10 mouse cellular contexts compared by ENCODE assay signal in genomic region chr1:182764541-182765281, GRCm38 (mm10). TPM values are rescaled to one million over a fixed set of nuclear protein-coding genes. Genes with fewer than 3 reads are reported as not detected.
DNase-seq lines count a peak whose midpoint lies in the region; ATAC-seq lines count a peak whose summit lies in the region.
"Had no signal": no experiment of that assay in that cellular context is flagged by ENCODE, and none has a peak within 500 bp of the region (broad histone marks: within the 10 kb centered on the region; RNA-seq: fewer than 3 reads in every experiment).

No protein-coding gene starts in this region.

- peak; percentile 80 for ATAC-seq in kidney, embryonic 14.5 days (ENCODE audit: low FRiP score, low TSS enrichment)
- ATAC-seq in cerebellum, adult (ENCODE audit: insufficient number of reproducible peaks, low FRiP score, low TSS enrichment) = peak; percentile 33
- peak; percentile 65 for ATAC-seq in forebrain, embryonic 14.5 days
- peak; percentile 80 for ATAC-seq in midbrain, embryonic 11.5 days (ENCODE audit: low FRiP score)

- H3K4me2 ChIP-seq in kidney, embryonic 14.5 days (replicated peaks; ENCODE audit: low read depth, low read length) = peak overlapping the region; percentile 87
- peak overlapping the region; percentile 90 for H3K4me2 ChIP-seq in forebrain, embryonic 14.5 days (ENCODE audit: low read length)
- H3K4me2 ChIP-seq in midbrain, embryonic 11.5 days = peak overlapping the region; percentile 93

- H3K27me3 ChIP-seq in kidney, embryonic 14.5 days (ENCODE audit: control insufficient read depth, insufficient read depth, low read length) = no peaks in the 10 kb centered on the region
- 0 out of 2 replicates have a peak, but pooled peaks cover 3% of the 10 kb centered on the region for H3K27me3 ChIP-seq in forebrain, embryonic 14.5 days (replicated peaks; ENCODE audit: control insufficient read depth, insufficient read depth, low read length)
- H3K27me3 ChIP-seq in midbrain, embryonic 11.5 days (ENCODE audit: control insufficient read depth, insufficient read depth, low read length) = no peaks in the 10 kb centered on the region; the same call in 1 of the 2 replicates
- H3K27me3 ChIP-seq: Patski had no signal

- H3K36me3 ChIP-seq in kidney, embryonic 14.5 days (ENCODE audit: control insufficient read depth, insufficient read depth, low read length) = no peaks in the 10 kb centered on the region
- no peaks in the 10 kb centered on the region for H3K36me3 ChIP-seq in forebrain, embryonic 14.5 days (ENCODE audit: control insufficient read depth, insufficient read depth, low read length)
- no peaks in the 10 kb centered on the region for H3K36me3 ChIP-seq in midbrain, embryonic 11.5 days (ENCODE audit: control insufficient read depth, insufficient read depth, low read length)

- peak overlapping the region; percentile 70 for H3K9ac ChIP-seq in kidney, embryonic 14.5 days (ENCODE audit: low read depth, low read length)
- H3K9ac ChIP-seq in forebrain, embryonic 14.5 days (ENCODE audit: low read length) = peak overlapping the region; percentile 70
- H3K9ac ChIP-seq in midbrain, embryonic 11.5 days (ENCODE audit: low read length) = peak overlapping the region; percentile 72

- H3K9me3 ChIP-seq in kidney, embryonic 14.5 days (ENCODE audit: control insufficient read depth, low read length) = no peaks in the 10 kb centered on the region
- no peaks in the 10 kb centered on the region for H3K9me3 ChIP-seq in forebrain, embryonic 14.5 days (replicated peaks; ENCODE audit: control insufficient read depth, low read length)
- no peaks in the 10 kb centered on the region for H3K9me3 ChIP-seq in midbrain, embryonic 11.5 days (ENCODE audit: control insufficient read depth, low read length)

- WGBS in kidney, embryonic 14.5 days = 2% methylated on average over 26 of the region's 27 CpGs
- 1% methylated on average over 27 of the region's 27 CpGs for WGBS in forebrain, embryonic 14.5 days
- under 1% methylated on average over 27 of the region's 27 CpGs for WGBS in midbrain, embryonic 11.5 days

- no peak overlapping the region; the same call in 1 of the 2 replicates for H3K27ac ChIP-seq in kidney, embryonic 14.5 days (ENCODE audit: low read depth, low read length)
- peak overlapping the region; percentile 81 for H3K27ac ChIP-seq in forebrain, embryonic 14.5 days (ENCODE audit: low read depth, low read length)
- peak overlapping the region; percentile 59 for H3K27ac ChIP-seq in midbrain, embryonic 11.5 days (ENCODE audit: low read depth, low read length)
- H3K27ac ChIP-seq: macrophage had no signal

- peak overlapping the region; percentile 54 for H3K4me3 ChIP-seq in kidney, embryonic 14.5 days (ENCODE audit: low read length)
- peak overlapping the region; percentile 57 for H3K4me3 ChIP-seq in forebrain, embryonic 14.5 days (ENCODE audit: low read depth, low read length)
- H3K4me3 ChIP-seq in midbrain, embryonic 11.5 days (ENCODE audit: low read depth, low read length) = peak overlapping the region; percentile 63

- peaks cover 9% of the 10 kb centered on the region; the same call in 1 of the 2 replicates for H3K4me1 ChIP-seq in kidney, embryonic 14.5 days (ENCODE audit: control insufficient read depth, insufficient read depth, low read length)
- peaks cover 3% of the 10 kb centered on the region; the same call in 1 of the 2 replicates for H3K4me1 ChIP-seq in forebrain, embryonic 14.5 days (ENCODE audit: control insufficient read depth, insufficient read depth, low read length)
- H3K4me1 ChIP-seq in midbrain, embryonic 11.5 days (ENCODE audit: control insufficient read depth, insufficient read depth, low read length) = peaks cover 10% of the 10 kb centered on the region

- no peak for DNase-seq in kidney, postnatal 36 days
- DNase-seq in forebrain, embryonic 14.5 days (ENCODE audit: low spot score) = peak; percentile 55
- DNase-seq in kidney, postnatal 14 days = peak; percentile 16
- DNase-seq in midbrain, embryonic 11.5 days (ENCODE audit: low spot score, missing footprints) = peak; percentile 96
- peak; percentile 14 for DNase-seq in thymus, postnatal 0 days (ENCODE audit: low spot score)
- DNase-seq in gastrocnemius, adult 18-20 months (ENCODE audit: low spot score) = no peak

RNA-seq across cellular contexts. Expression of gene Susd4, which starts 1.1 kb away (rescaled TPM):
- 15.8 and 23.6 TPM in 2 replicates for polyA plus RNA-seq in kidney, embryonic 14.5 days (2014; fragmentation: Nextera tagmentation; extraction: Ambion mirVana)
- 37.4 and 42.9 TPM in 2 replicates for polyA plus RNA-seq in forebrain, embryonic 14.5 days (2014; fragmentation: Nextera tagmentation; extraction: Ambion mirVana)
- polyA plus RNA-seq in midbrain, embryonic 11.5 days (2014; fragmentation: Nextera tagmentation; extraction: Ambion mirVana) = 22.4 and 23.0 TPM in 2 replicates
- 9.3 and 9.6 TPM in 2 replicates for polyA plus RNA-seq in thymus, postnatal 0 days (2015; fragmentation: Nextera tagmentation; extraction: Ambion mirVana)
- total RNA-seq in gastrocnemius, adult 18-20 months (2021) = under 1 TPM; 0.18 to 0.62 TPM
- polyA plus RNA-seq: macrophage had no signal

RNA-seq across cellular contexts. Expression of gene Ccdc185, which starts 15.7 kb away (rescaled TPM):
- polyA plus RNA-seq in kidney, embryonic 14.5 days (2014; fragmentation: Nextera tagmentation; extraction: Ambion mirVana) = not detected in 2 replicates
- not detected in 2 replicates for polyA plus RNA-seq in forebrain, embryonic 14.5 days (2014; fragmentation: Nextera tagmentation; extraction: Ambion mirVana)
- not detected in 2 replicates for polyA plus RNA-seq in midbrain, embryonic 11.5 days (2014; fragmentation: Nextera tagmentation; extraction: Ambion mirVana)
- not detected in 2 replicates for polyA plus RNA-seq in thymus, postnatal 0 days (2015; fragmentation: Nextera tagmentation; extraction: Ambion mirVana)
- not detected for total RNA-seq in gastrocnemius, adult 18-20 months (2021)
- polyA plus RNA-seq: macrophage, Patski had no signal

Comparison
In these comparisons a context has a peak if more than half of its experiments do, and no peak if none do; other contexts are left out.
1. DNase-seq: peak in forebrain, embryonic 14.5 days (single experiment), kidney, postnatal 14 days (single experiment), midbrain, embryonic 11.5 days (single experiment) and thymus, postnatal 0 days (single experiment); none in kidney, postnatal 36 days (0 of 2) and gastrocnemius, adult 18-20 months (single experiment).
2. Peak in every context shown above with its lines, with median percentiles within 50 percentile points of each other: ATAC-seq, H3K4me2 ChIP-seq, H3K4me3 ChIP-seq and H3K9ac ChIP-seq.